Mouse (Mus musculus) limb, embryonic 10.5 days (tissue): ENCODE measurements around the gene Kalrn. TPM values are rescaled to one million over a fixed set of nuclear protein-coding genes. Genes with fewer than 3 reads are reported as not detected.

Source experiments
- DNase-seq: peaks from one replicate; pipeline ENCODE4 v3.0.0-alpha.2; 2017; ENCODE audit warnings: low spot score
- H3K27ac ChIP-seq: fragments of 300-500 bp; sonication (generic); 2 replicates; pipeline ENCODE4 v1.5.1; 2016; ENCODE audit warnings: mild to moderate bottlenecking
- H3K27me3 ChIP-seq: fragments of 300-500 bp; sonication (generic); 2 replicates; pipeline ENCODE4 v1.6.1; 2016; ENCODE audit warnings: low read depth, mild to moderate bottlenecking; ENCODE audit not compliant: poor library complexity, severe bottlenecking
- H3K36me3 ChIP-seq: fragments of 300-500 bp; sonication (generic); 2 replicates; pipeline ENCODE4 v1.6.1; 2016; ENCODE audit warnings: mild to moderate bottlenecking, moderate library complexity
- H3K4me1 ChIP-seq: fragments of 300-500 bp; sonication (generic); 2 replicates; pipeline ENCODE4 v1.6.1; 2016
- H3K4me3 ChIP-seq: fragments of 300-500 bp; sonication (generic); 2 replicates; pipeline ENCODE4 v1.5.1; 2016; ENCODE audit warnings: mild to moderate bottlenecking, moderate library complexity
- H3K9me3 ChIP-seq: fragments of 300-500 bp; sonication (generic); replicated peaks from 2 replicates; pipeline ENCODE4 v1.6.1; 2016; ENCODE audit warnings: mild to moderate bottlenecking
- WGBS: fragments of 180-500 bp; shearing (Covaris S2); methylation state at CpG from one replicate; pipeline ENCODE4 v1.1.7; 2016; 5-methylcytosine and 5-hydroxymethylcytosine counted together
- polyA plus RNA-seq: library from polyadenylated mRNA; unstranded; fragments of >200 nt; fragmentation: Nextera tagmentation; extraction: Ambion mirVana; gene quantifications from 2 replicates; pipeline ENCODE4 v1.2.1, GENCODE M21; 2016

Kalrn gene
- polyA plus RNA-seq, 1 experiment from 2014 or later: 8.3 TPM

- Histone ChIP-seq H3K36me3 (peaks cover 14% of the 10 kb centered on the region; the same call in 1 of the 2 replicates), H3K4me3 (no peak overlapping the region), H3K27ac (no peak overlapping the region), H3K9me3 (no peaks in the 10 kb centered on the region), H3K27me3 (no peaks in the 10 kb centered on the region), H3K4me1 (no peaks in the 10 kb centered on the region)
- WGBS: 95% methylated on average over 16 of the region's 16 CpGs
- DNase-seq: no peak
Measured at GRCm38 (mm10) chr16:34241936-34242729, 331.2 kb downstream of the Kalrn start.

- no peaks in the 10 kb centered on the region for H3K9me3 ChIP-seq
- no peak for DNase-seq
- H3K36me3 ChIP-seq: peaks cover 19% of the 10 kb centered on the region
- no peak overlapping the region for H3K4me3 ChIP-seq
- H3K27me3 ChIP-seq: no peaks in the 10 kb centered on the region
- H3K4me1 ChIP-seq: no peaks in the 10 kb centered on the region; the same call in 1 of the 2 replicates
- no peak overlapping the region for H3K27ac ChIP-seq
- WGBS: 85% methylated on average over 4 of the region's 4 CpGs
Measured at GRCm38 (mm10) chr16:34239618-34240017, 333.7 kb downstream of the Kalrn start.

GRCm38 (mm10) chr16:34236898-34237611 lies 336.3 kb downstream of the Kalrn start:
- Histone ChIP-seq H3K9me3 (no peaks in the 10 kb centered on the region), H3K4me3 (no peak overlapping the region), H3K4me1 (peaks cover 2% of the 10 kb centered on the region; the same call in 1 of the 2 replicates), H3K36me3 (peaks cover 25% of the 10 kb centered on the region), H3K27me3 (no peaks in the 10 kb centered on the region), H3K27ac (no peak overlapping the region)
- WGBS: 87% methylated on average over 12 of the region's 12 CpGs
- DNase-seq: no peak

DNA sequence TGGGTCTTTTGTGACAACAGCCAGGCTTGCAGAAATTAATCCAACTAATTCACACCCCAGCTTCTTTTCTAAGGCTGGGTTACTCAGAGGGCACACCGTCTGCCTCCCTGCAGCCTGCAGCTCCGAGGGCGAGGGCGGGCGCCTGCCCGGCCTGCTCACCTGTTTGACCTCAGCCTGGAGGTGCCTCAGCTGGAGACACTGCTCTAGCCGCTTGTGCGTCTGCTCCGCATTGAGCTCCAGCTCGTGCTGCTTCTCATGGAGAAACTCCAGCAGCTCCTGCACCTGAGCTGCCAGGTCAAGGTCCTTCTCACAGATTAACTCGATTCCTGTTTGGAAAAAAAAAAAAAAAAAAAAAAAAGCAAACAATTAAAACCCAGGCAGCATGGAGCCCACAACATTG lies 338.2 kb downstream of the Kalrn start:
- H3K4me3 ChIP-seq: no peak overlapping the region
- no peak for DNase-seq
- no peak overlapping the region for H3K27ac ChIP-seq
- no peaks in the 10 kb centered on the region for H3K27me3 ChIP-seq
- WGBS: 80% methylated on average over 11 of the region's 11 CpGs
- H3K4me1 ChIP-seq: peaks cover 4% of the 10 kb centered on the region; the same call in 1 of the 2 replicates
- H3K36me3 ChIP-seq: peaks cover 19% of the 10 kb centered on the region
- H3K9me3 ChIP-seq: no peaks in the 10 kb centered on the region

- Histone ChIP-seq H3K4me1 (peaks cover 4% of the 10 kb centered on the region; the same call in 1 of the 2 replicates), H3K36me3 (peaks cover 19% of the 10 kb centered on the region), H3K9me3 (no peaks in the 10 kb centered on the region), H3K4me3 (no peak overlapping the region), H3K27ac (no peak overlapping the region), H3K27me3 (no peaks in the 10 kb centered on the region)
- no peak for DNase-seq
- 54% methylated on average over 5 of the region's 5 CpGs for WGBS
Measured at GRCm38 (mm10) chr16:34231952-34232351, 341.4 kb downstream of the Kalrn start.

DNA sequence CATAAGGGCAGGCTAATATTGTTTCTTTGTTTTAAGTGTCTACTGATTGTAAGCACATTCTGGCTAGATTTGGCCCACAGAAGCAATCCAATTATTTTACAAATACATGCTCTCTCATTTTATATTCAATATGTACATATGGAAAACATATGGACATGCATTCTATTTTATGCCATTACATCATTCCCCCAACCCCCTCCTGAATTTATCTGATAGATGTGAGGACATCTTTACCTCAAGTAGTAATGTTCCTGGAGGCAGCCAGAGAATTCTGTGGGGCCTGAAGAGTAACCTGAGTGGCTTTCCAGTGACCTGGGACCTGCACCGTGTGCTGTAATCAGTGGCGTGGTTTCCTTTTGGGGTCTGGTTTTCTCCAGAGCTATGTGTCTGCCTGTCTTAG lies 342.2 kb downstream of the Kalrn start:
- H3K9me3 ChIP-seq: no peaks in the 10 kb centered on the region
- no peaks in the 10 kb centered on the region for H3K27me3 ChIP-seq
- no peak overlapping the region for H3K4me3 ChIP-seq
- DNase-seq: no peak
- peaks cover 21% of the 10 kb centered on the region for H3K36me3 ChIP-seq
- H3K27ac ChIP-seq: no peak overlapping the region
- H3K4me1 ChIP-seq: peaks cover 4% of the 10 kb centered on the region; the same call in 1 of the 2 replicates
- WGBS: 54% methylated on average over 2 of the region's 2 CpGs

- Histone ChIP-seq H3K4me1 (0 out of 2 replicates have a peak, but pooled peaks cover 4% of the 10 kb centered on the region), H3K27ac (no peak overlapping the region), H3K4me3 (no peak overlapping the region), H3K27me3 (no peaks in the 10 kb centered on the region), H3K36me3 (peaks cover 21% of the 10 kb centered on the region), H3K9me3 (no peaks in the 10 kb centered on the region)
- no peak for DNase-seq
- 71% methylated on average over 8 of the region's 8 CpGs for WGBS
Measured at GRCm38 (mm10) chr16:34229350-34229749, 344.0 kb downstream of the Kalrn start.

DNA sequence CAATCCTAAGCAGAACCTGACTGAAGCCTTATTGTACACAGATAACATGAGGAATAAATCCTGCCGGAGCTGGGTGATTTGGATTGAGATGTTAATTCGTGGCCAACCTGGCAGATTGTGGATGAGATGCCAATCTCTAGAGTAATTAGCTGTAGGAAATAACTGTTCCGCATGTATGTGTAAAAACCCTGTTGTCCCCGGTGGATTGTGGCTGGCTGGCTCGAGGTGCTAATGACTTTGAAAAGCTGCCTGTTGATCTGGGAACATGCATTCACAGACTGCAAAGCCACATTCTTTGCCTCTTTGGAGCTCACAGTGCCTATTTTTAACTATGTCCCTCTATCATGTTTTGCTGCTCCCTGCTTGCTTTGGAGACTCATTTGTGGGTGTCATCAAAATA lies 344.7 kb downstream of the Kalrn start:
- H3K4me3 ChIP-seq: no peak overlapping the region
- H3K4me1 ChIP-seq: 0 out of 2 replicates have a peak, but pooled peaks cover 4% of the 10 kb centered on the region
- H3K27me3 ChIP-seq: no peaks in the 10 kb centered on the region
- no peak overlapping the region for H3K27ac ChIP-seq
- 47% methylated on average over 5 of the region's 5 CpGs for WGBS
- no peak for DNase-seq
- H3K9me3 ChIP-seq: no peaks in the 10 kb centered on the region
- H3K36me3 ChIP-seq: peaks cover 20% of the 10 kb centered on the region; the same call in 1 of the 2 replicates

GRCm38 (mm10) chr16:34212160-34212559 lies 361.2 kb downstream of the Kalrn start:
- H3K36me3 ChIP-seq: peaks cover 39% of the 10 kb centered on the region

GRCm38 (mm10) chr16:34211243-34211642 lies 362.1 kb downstream of the Kalrn start:
- no peaks in the 10 kb centered on the region for H3K9me3 ChIP-seq
- no peaks in the 10 kb centered on the region for H3K4me1 ChIP-seq
- H3K36me3 ChIP-seq: peaks cover 34% of the 10 kb centered on the region
- no peak overlapping the region for H3K4me3 ChIP-seq
- no peak overlapping the region for H3K27ac ChIP-seq
- H3K27me3 ChIP-seq: no peaks in the 10 kb centered on the region
- no peak for DNase-seq
- WGBS: 79% methylated on average over 12 of the region's 12 CpGs

More at GRCm38 (mm10) chr16:34212160-34212559, 361.2 kb downstream of the Kalrn start:
- no peak overlapping the region for H3K27ac ChIP-seq
- no peaks in the 10 kb centered on the region for H3K9me3 ChIP-seq
- DNase-seq: no peak
- H3K27me3 ChIP-seq: no peaks in the 10 kb centered on the region
- WGBS: 87% methylated on average over 3 of the region's 3 CpGs
- H3K4me1 ChIP-seq: no peaks in the 10 kb centered on the region
- no peak overlapping the region for H3K4me3 ChIP-seq

GRCm38 (mm10) chr16:34208748-34209147 lies 364.6 kb downstream of the Kalrn start:
- Histone ChIP-seq H3K27ac (no peak overlapping the region), H3K27me3 (no peaks in the 10 kb centered on the region), H3K4me3 (no peak overlapping the region), H3K4me1 (no peaks in the 10 kb centered on the region), H3K36me3 (peaks cover 41% of the 10 kb centered on the region), H3K9me3 (no peaks in the 10 kb centered on the region)
- WGBS: 77% methylated on average over 5 of the region's 5 CpGs
- DNase-seq: no peak

DNA sequence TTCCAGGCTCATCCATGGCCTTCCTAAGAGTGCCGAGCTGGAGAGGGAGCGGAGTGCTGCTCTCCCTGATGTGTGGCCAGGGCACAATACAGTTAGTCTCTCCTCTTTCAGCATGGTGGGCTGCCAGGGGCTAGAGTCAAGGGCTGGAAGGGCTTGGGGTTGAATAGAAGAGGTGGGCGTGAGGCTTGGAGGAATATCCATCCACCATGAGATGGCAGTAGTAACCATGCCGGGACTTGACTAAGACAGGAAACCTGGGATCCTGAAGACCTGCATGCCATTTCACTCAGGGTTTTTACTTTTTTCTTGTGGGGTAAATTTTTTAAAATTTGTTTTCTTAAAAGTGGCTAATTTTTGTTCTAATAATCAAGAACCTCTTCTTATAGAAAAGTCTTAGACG lies 365.4 kb downstream of the Kalrn start:
- H3K9me3 ChIP-seq: no peaks in the 10 kb centered on the region
- no peak overlapping the region for H3K4me3 ChIP-seq
- H3K36me3 ChIP-seq: peaks cover 44% of the 10 kb centered on the region
- no peaks in the 10 kb centered on the region for H3K4me1 ChIP-seq
- 92% methylated on average over 5 of the region's 5 CpGs for WGBS
- no peak overlapping the region for H3K27ac ChIP-seq
- no peaks in the 10 kb centered on the region for H3K27me3 ChIP-seq
- no peak for DNase-seq

GRCm38 (mm10) chr16:34204527-34205139 lies 368.7 kb downstream of the Kalrn start:
- WGBS: 89% methylated on average over 13 of the region's 13 CpGs
- DNase-seq: no peak
- H3K4me1 ChIP-seq: peaks cover 6% of the 10 kb centered on the region; the same call in 1 of the 2 replicates
- H3K4me3 ChIP-seq: no peak overlapping the region
- peaks cover 25% of the 10 kb centered on the region for H3K36me3 ChIP-seq
- H3K9me3 ChIP-seq: no peaks in the 10 kb centered on the region
- no peak overlapping the region for H3K27ac ChIP-seq
- H3K27me3 ChIP-seq: no peaks in the 10 kb centered on the region
